Mouse (Mus musculus): Measurements from ENCODE around the gene Wdr83os. TPM values are rescaled to one million over a fixed set of nuclear protein-coding genes. Genes with fewer than 3 reads are reported as not detected.
A peak's percentile ranks its signal among the peaks of the same experiment; 100 is the strongest.
"Not testable (repeated sequence)": the region's sequence is repeated elsewhere in the genome, so short reads cannot be mapped to it uniquely, and the experiment has no call there.

Wdr83os gene
- polyA plus RNA-seq, 1 experiment from 2014 or later = 56.0 TPM

- H3K4me1 ChIP-seq (ENCODE audit: control insufficient read depth, low read depth, low read length) = no peaks in the 10 kb centered on the region
- H3K27me3 ChIP-seq (ENCODE audit: control insufficient read depth, insufficient read depth, low read depth, low read length) = no peaks in the 10 kb centered on the region
- H3K4me3 ChIP-seq (ENCODE audit: low read depth, low read length) = no peak overlapping the region
- WGBS (ENCODE audit: insufficient replicate concordance) = 83% methylated on average over 7 of the region's 7 CpGs
- H3K9me3 ChIP-seq (replicated peaks; ENCODE audit: control insufficient read depth, low read length) = no peaks in the 10 kb centered on the region
- H3K4me2 ChIP-seq (ENCODE audit: low read depth, low read length) = no peak overlapping the region
- ATAC-seq (ENCODE audit: low read depth) = no peak
- H3K36me3 ChIP-seq (ENCODE audit: control insufficient read depth, insufficient read depth) = peaks cover 12% of the 10 kb centered on the region
- H3K9ac ChIP-seq (ENCODE audit: low read depth, low read length) = no peak overlapping the region
- H3K27ac ChIP-seq (ENCODE audit: low read length) = no peak overlapping the region
These were observed 15.0 kb downstream of the Wdr83os start for GRCm38 (mm10) chr8:85095566-85095965.

- no peaks in the 10 kb centered on the region for H3K27me3 ChIP-seq (ENCODE audit: control insufficient read depth, insufficient read depth, low read depth, low read length)
- ATAC-seq (ENCODE audit: low read depth) = no peak
- H3K4me3 ChIP-seq (ENCODE audit: low read depth, low read length) = no peak overlapping the region
- WGBS (ENCODE audit: insufficient replicate concordance) = 81% methylated on average over 16 of the region's 16 CpGs
- H3K9ac ChIP-seq (ENCODE audit: low read depth, low read length) = no peak overlapping the region
- no peaks in the 10 kb centered on the region for H3K4me1 ChIP-seq (ENCODE audit: control insufficient read depth, low read depth, low read length)
- no peaks in the 10 kb centered on the region for H3K9me3 ChIP-seq (replicated peaks; ENCODE audit: control insufficient read depth, low read length)
- no peak overlapping the region for H3K4me2 ChIP-seq (ENCODE audit: low read depth, low read length)
- peaks cover 12% of the 10 kb centered on the region for H3K36me3 ChIP-seq (ENCODE audit: control insufficient read depth, insufficient read depth)
- no peak overlapping the region for H3K27ac ChIP-seq (ENCODE audit: low read length)
These were observed 15.7 kb downstream of the Wdr83os start for GRCm38 (mm10) chr8:85096196-85096595.

- Histone ChIP-seq H3K36me3 (ENCODE audit: control insufficient read depth, insufficient read depth) (peaks cover 12% of the 10 kb centered on the region), H3K9me3 (replicated peaks; ENCODE audit: control insufficient read depth, low read length) (peaks cover 4% of the 10 kb centered on the region), H3K4me1 (ENCODE audit: control insufficient read depth, low read depth, low read length) (no peaks in the 10 kb centered on the region), H3K9ac (ENCODE audit: low read depth, low read length) (no peak overlapping the region), H3K4me2 (ENCODE audit: low read depth, low read length) (no peak overlapping the region), H3K4me3 (ENCODE audit: low read depth, low read length) (no peak overlapping the region), H3K27me3 (ENCODE audit: control insufficient read depth, insufficient read depth, low read depth, low read length) (no peaks in the 10 kb centered on the region), H3K27ac (ENCODE audit: low read length) (no peak overlapping the region)
- WGBS (ENCODE audit: insufficient replicate concordance) = 83% methylated on average over 4 of the region's 4 CpGs
- ATAC-seq (ENCODE audit: low read depth) = no peak
These were observed 16.3 kb downstream of the Wdr83os start for GRCm38 (mm10) chr8:85096850-85097249.

- Histone ChIP-seq H3K9ac (ENCODE audit: low read depth, low read length) (no peak overlapping the region), H3K36me3 (ENCODE audit: control insufficient read depth, insufficient read depth) (peaks cover 12% of the 10 kb centered on the region), H3K27me3 (ENCODE audit: control insufficient read depth, insufficient read depth, low read depth, low read length) (no peaks in the 10 kb centered on the region), H3K9me3 (replicated peaks; ENCODE audit: control insufficient read depth, low read length) (peaks cover 4% of the 10 kb centered on the region), H3K4me2 (ENCODE audit: low read depth, low read length) (no peak overlapping the region), H3K27ac (ENCODE audit: low read length) (no peak overlapping the region), H3K4me3 (ENCODE audit: low read depth, low read length) (no peak overlapping the region), H3K4me1 (ENCODE audit: control insufficient read depth, low read depth, low read length) (no peaks in the 10 kb centered on the region)
- WGBS (ENCODE audit: insufficient replicate concordance) = 54% methylated on average over 4 of the region's 4 CpGs
- ATAC-seq (ENCODE audit: low read depth) = no peak
These were observed 19.6 kb downstream of the Wdr83os start for GRCm38 (mm10) chr8:85100076-85100665.

GRCm38 (mm10) chr8:85113241-85113640, 32.7 kb downstream of the Wdr83os start:
- H3K9me3 ChIP-seq (replicated peaks; ENCODE audit: control insufficient read depth, low read length) = no peaks in the 10 kb centered on the region
- no peak overlapping the region for H3K9ac ChIP-seq (ENCODE audit: low read depth, low read length)
- no peak overlapping the region for H3K4me3 ChIP-seq (ENCODE audit: low read depth, low read length)
- peaks cover 23% of the 10 kb centered on the region for H3K36me3 ChIP-seq (ENCODE audit: control insufficient read depth, insufficient read depth)
- no peak overlapping the region for H3K4me2 ChIP-seq (ENCODE audit: low read depth, low read length)
- WGBS (ENCODE audit: insufficient replicate concordance) = 68% methylated on average over 10 of the region's 10 CpGs
- no peak overlapping the region for H3K27ac ChIP-seq (ENCODE audit: low read length)
- no peaks in the 10 kb centered on the region for H3K27me3 ChIP-seq (ENCODE audit: control insufficient read depth, insufficient read depth, low read depth, low read length)
- no peak for ATAC-seq (ENCODE audit: low read depth)
- H3K4me1 ChIP-seq (ENCODE audit: control insufficient read depth, low read depth, low read length) = no peaks in the 10 kb centered on the region

GRCm38 (mm10) chr8:85115501-85115900, 35.0 kb downstream of the Wdr83os start:
- Histone ChIP-seq H3K4me2 (ENCODE audit: low read depth, low read length) (no peak overlapping the region), H3K36me3 (ENCODE audit: control insufficient read depth, insufficient read depth) (peaks cover 13% of the 10 kb centered on the region), H3K27me3 (ENCODE audit: control insufficient read depth, insufficient read depth, low read depth, low read length) (peaks cover 3% of the 10 kb centered on the region; the same call in 1 of the 2 replicates), H3K4me1 (ENCODE audit: control insufficient read depth, low read depth, low read length) (no peaks in the 10 kb centered on the region), H3K4me3 (ENCODE audit: low read depth, low read length) (no peak overlapping the region), H3K27ac (ENCODE audit: low read length) (no peak overlapping the region), H3K9ac (ENCODE audit: low read depth, low read length) (no peak overlapping the region), H3K9me3 (replicated peaks; ENCODE audit: control insufficient read depth, low read length) (no peaks in the 10 kb centered on the region)
- ATAC-seq (ENCODE audit: low read depth) = no peak
- 51% methylated on average over 4 of the region's 4 CpGs for WGBS (ENCODE audit: insufficient replicate concordance)

GRCm38 (mm10) chr8:85116984-85117383, 36.4 kb downstream of the Wdr83os start:
- Histone ChIP-seq H3K27ac (ENCODE audit: low read length) (peak overlapping the region; percentile 13; the same call in 1 of the 2 replicates), H3K27me3 (ENCODE audit: control insufficient read depth, insufficient read depth, low read depth, low read length) (peaks cover 3% of the 10 kb centered on the region; the same call in 1 of the 2 replicates), H3K9me3 (replicated peaks; ENCODE audit: control insufficient read depth, low read length) (no peaks in the 10 kb centered on the region), H3K9ac (ENCODE audit: low read depth, low read length) (no peak overlapping the region), H3K4me3 (ENCODE audit: low read depth, low read length) (no peak overlapping the region), H3K4me1 (ENCODE audit: control insufficient read depth, low read depth, low read length) (no peaks in the 10 kb centered on the region), H3K36me3 (ENCODE audit: control insufficient read depth, insufficient read depth) (no peaks in the 10 kb centered on the region; the same call in 1 of the 2 replicates), H3K4me2 (ENCODE audit: low read depth, low read length) (peak overlapping the region; percentile 24; the same call in 1 of the 2 replicates)
- peak; percentile 75 for ATAC-seq (ENCODE audit: low read depth)
- WGBS (ENCODE audit: insufficient replicate concordance) = 59% methylated on average over 7 of the region's 7 CpGs

GRCm38 (mm10) chr8:85119052-85119981, 38.8 kb downstream of the Wdr83os start:
- no peaks in the 10 kb centered on the region for H3K4me1 ChIP-seq (ENCODE audit: control insufficient read depth, low read depth, low read length)
- WGBS (ENCODE audit: insufficient replicate concordance) = 11% methylated on average over 37 of the region's 37 CpGs
- peaks cover 3% of the 10 kb centered on the region; the same call in 1 of the 2 replicates for H3K27me3 ChIP-seq (ENCODE audit: control insufficient read depth, insufficient read depth, low read depth, low read length)
- peak overlapping the region; percentile 47 for H3K27ac ChIP-seq (ENCODE audit: low read length)
- H3K4me2 ChIP-seq (ENCODE audit: low read depth, low read length) = peak overlapping the region; percentile 53
- peak overlapping the region; percentile 43 for H3K9ac ChIP-seq (ENCODE audit: low read depth, low read length)
- no peaks in the 10 kb centered on the region for H3K9me3 ChIP-seq (replicated peaks; ENCODE audit: control insufficient read depth, low read length)
- peak overlapping the region; percentile 59 for H3K4me3 ChIP-seq (ENCODE audit: low read depth, low read length)
- no peaks in the 10 kb centered on the region for H3K36me3 ChIP-seq (ENCODE audit: control insufficient read depth, insufficient read depth)
- peak; percentile 72 for ATAC-seq (ENCODE audit: low read depth)

- not testable (repeated sequence) for H3K4me3 ChIP-seq (ENCODE audit: low read depth, low read length); H3K4me1 ChIP-seq (ENCODE audit: control insufficient read depth, low read depth, low read length); H3K9me3 ChIP-seq (replicated peaks; ENCODE audit: control insufficient read depth, low read length); H3K27me3 ChIP-seq (ENCODE audit: control insufficient read depth, insufficient read depth, low read depth, low read length); H3K4me2 ChIP-seq (ENCODE audit: low read depth, low read length); H3K9ac ChIP-seq (ENCODE audit: low read depth, low read length); H3K36me3 ChIP-seq (ENCODE audit: control insufficient read depth, insufficient read depth); ATAC-seq (ENCODE audit: low read depth); H3K27ac ChIP-seq (ENCODE audit: low read length)
- 59% methylated on average over 5 of the region's 5 CpGs for WGBS (ENCODE audit: insufficient replicate concordance)
These were observed 39.7 kb downstream of the Wdr83os start for GRCm38 (mm10) chr8:85120251-85120650.
